Mouse (Mus musculus): ENCODE data around the gene Fpr3. TPM values are rescaled to one million over a fixed set of nuclear protein-coding genes. Genes with fewer than 3 reads are reported as not detected.
"Not testable (repeated sequence)": the region's sequence is repeated elsewhere in the genome, so short reads cannot be mapped to it uniquely, and the experiment has no call there.

The Fpr3 gene
- polyA plus RNA-seq, 1 experiment from 2014 or later: not detected

DNA sequence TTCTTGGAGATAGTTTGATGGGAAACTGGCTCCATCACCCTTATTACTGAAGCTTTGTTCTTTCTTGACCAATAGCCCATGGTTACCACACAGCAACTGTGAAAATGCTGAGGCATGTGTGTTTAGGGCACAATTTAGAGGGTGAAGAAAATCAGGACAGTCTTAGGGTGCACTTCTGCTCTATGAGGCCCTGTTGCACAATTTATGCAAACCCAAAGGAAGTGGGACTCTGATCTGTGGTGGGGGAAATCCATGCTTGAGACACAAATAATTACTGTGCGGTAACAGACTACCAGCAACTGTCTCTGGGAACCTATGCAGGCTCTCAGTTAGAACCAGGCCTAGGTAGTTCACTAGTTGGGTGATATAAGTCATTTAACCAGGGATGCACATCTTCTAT lies 13.1 kb downstream of the Fpr3 start:
- no peaks in the 10 kb centered on the region for H3K27me3 ChIP-seq (replicated peaks; ENCODE audit: insufficient read depth, low read length)
- peak; percentile 30 for DNase-seq (ENCODE audit: low spot score)
- no peak overlapping the region for H3K4me3 ChIP-seq (ENCODE audit: low read depth, low read length)
- no peaks in the 10 kb centered on the region for H3K4me1 ChIP-seq (ENCODE audit: insufficient read depth, low read depth, low read length)
- no peaks in the 10 kb centered on the region for H3K36me3 ChIP-seq (ENCODE audit: insufficient read depth, low read length)
- H3K9ac ChIP-seq (replicated peaks; ENCODE audit: low read depth): no peak overlapping the region
- H3K27ac ChIP-seq (ENCODE audit: low read length): no peak overlapping the region
- H3K9me3 ChIP-seq (ENCODE audit: low read length): no peaks in the 10 kb centered on the region
- H3K4me2 ChIP-seq (replicated peaks; ENCODE audit: low read depth, low read length): no peak overlapping the region
- ATAC-seq: no peak; the same call in 1 of the 2 replicates
- TF ChIP-seq CTCF (IDR thresholded peaks at IDR 0.05) (no peak), EP300 (IDR thresholded peaks at IDR 0.05) (no peak)
- WGBS: 77% methylated on average over 1 of the region's 1 CpGs

- TF ChIP-seq EP300 (IDR thresholded peaks at IDR 0.05): no peak
- TF ChIP-seq CTCF (IDR thresholded peaks at IDR 0.05): no peak
- 19% methylated on average over 49 of the region's 51 CpGs for WGBS
- Histone ChIP-seq H3K27ac (ENCODE audit: low read length) (no peak overlapping the region), H3K27me3 (replicated peaks; ENCODE audit: insufficient read depth, low read length) (no peaks in the 10 kb centered on the region), H3K9me3 (ENCODE audit: low read length) (no peaks in the 10 kb centered on the region), H3K4me1 (ENCODE audit: insufficient read depth, low read depth, low read length) (peaks cover 2% of the 10 kb centered on the region; the same call in 1 of the 2 replicates), H3K9ac (replicated peaks; ENCODE audit: low read depth) (0 out of 2 replicates have a peak overlapping the region, but pooled peaks have one; percentile 32), H3K36me3 (ENCODE audit: insufficient read depth, low read length) (no peaks in the 10 kb centered on the region), H3K4me3 (ENCODE audit: low read depth, low read length) (peak overlapping the region; percentile 50), H3K4me2 (replicated peaks; ENCODE audit: low read depth, low read length) (peak overlapping the region; percentile 70)
- peak; percentile 95 for DNase-seq (ENCODE audit: low spot score)
- peak; percentile 100 for ATAC-seq
Measured at GRCm38 (mm10) chr17:17909636-17910421, 22.2 kb downstream of the Fpr3 start.

GRCm38 (mm10) chr17:17912618-17913017 lies 25.0 kb downstream of the Fpr3 start:
- WGBS: 85% methylated on average over 8 of the region's 8 CpGs
- ATAC-seq; H3K9ac ChIP-seq (replicated peaks; ENCODE audit: low read depth); H3K9me3 ChIP-seq (ENCODE audit: low read length); H3K4me3 ChIP-seq (ENCODE audit: low read depth, low read length); H3K36me3 ChIP-seq (ENCODE audit: insufficient read depth, low read length); H3K27ac ChIP-seq (ENCODE audit: low read length); DNase-seq (ENCODE audit: low spot score); H3K4me2 ChIP-seq (replicated peaks; ENCODE audit: low read depth, low read length); H3K4me1 ChIP-seq (ENCODE audit: insufficient read depth, low read depth, low read length); H3K27me3 ChIP-seq (replicated peaks; ENCODE audit: insufficient read depth, low read length): not testable (repeated sequence)

- Histone ChIP-seq H3K9ac (replicated peaks; ENCODE audit: low read depth) (no peak overlapping the region), H3K4me3 (ENCODE audit: low read depth, low read length) (no peak overlapping the region), H3K4me1 (ENCODE audit: insufficient read depth, low read depth, low read length) (no peaks in the 10 kb centered on the region), H3K9me3 (ENCODE audit: low read length) (no peaks in the 10 kb centered on the region), H3K27ac (ENCODE audit: low read length) (no peak overlapping the region), H3K36me3 (ENCODE audit: insufficient read depth, low read length) (no peaks in the 10 kb centered on the region), H3K4me2 (replicated peaks; ENCODE audit: low read depth, low read length) (no peak overlapping the region), H3K27me3 (replicated peaks; ENCODE audit: insufficient read depth, low read length) (no peaks in the 10 kb centered on the region)
- DNase-seq (ENCODE audit: low spot score) (no peak), ATAC-seq (no peak)
- 84% methylated on average over 1 of the region's 1 CpGs for WGBS
- TF ChIP-seq CTCF (IDR thresholded peaks at IDR 0.05) (no peak), EP300 (IDR thresholded peaks at IDR 0.05) (no peak)
Measured at GRCm38 (mm10) chr17:17917376-17917775, 29.7 kb downstream of the Fpr3 start.

DNA sequence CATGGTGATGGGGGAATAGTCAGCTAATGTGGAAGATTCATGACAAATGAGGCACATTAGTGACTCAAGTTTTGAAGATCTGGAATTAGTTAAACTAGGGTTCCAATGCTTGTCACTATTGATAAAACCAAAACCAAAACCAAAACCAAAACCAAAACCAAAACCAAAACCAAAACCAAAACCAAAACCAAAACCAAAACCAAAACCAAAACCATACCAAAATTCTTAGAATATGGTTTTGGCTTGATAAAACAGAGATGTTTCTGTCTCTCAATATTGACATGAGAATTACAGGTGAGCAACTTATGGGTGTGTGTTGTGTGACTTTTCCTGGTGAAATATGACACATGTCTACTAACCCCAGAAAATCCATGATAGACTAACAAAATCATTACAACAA lies 30.1 kb downstream of the Fpr3 start:
- H3K9ac ChIP-seq (replicated peaks; ENCODE audit: low read depth): no peak overlapping the region
- H3K36me3 ChIP-seq (ENCODE audit: insufficient read depth, low read length): no peaks in the 10 kb centered on the region
- H3K9me3 ChIP-seq (ENCODE audit: low read length): no peaks in the 10 kb centered on the region
- H3K27me3 ChIP-seq (replicated peaks; ENCODE audit: insufficient read depth, low read length): no peaks in the 10 kb centered on the region
- no peak for TF ChIP-seq EP300 (IDR thresholded peaks at IDR 0.05)
- no peak for TF ChIP-seq CTCF (IDR thresholded peaks at IDR 0.05)
- no peak overlapping the region for H3K4me2 ChIP-seq (replicated peaks; ENCODE audit: low read depth, low read length)
- H3K4me3 ChIP-seq (ENCODE audit: low read depth, low read length): no peak overlapping the region
- H3K27ac ChIP-seq (ENCODE audit: low read length): no peak overlapping the region
- no peak for ATAC-seq
- no peaks in the 10 kb centered on the region for H3K4me1 ChIP-seq (ENCODE audit: insufficient read depth, low read depth, low read length)
- DNase-seq (ENCODE audit: low spot score): no peak

DNA sequence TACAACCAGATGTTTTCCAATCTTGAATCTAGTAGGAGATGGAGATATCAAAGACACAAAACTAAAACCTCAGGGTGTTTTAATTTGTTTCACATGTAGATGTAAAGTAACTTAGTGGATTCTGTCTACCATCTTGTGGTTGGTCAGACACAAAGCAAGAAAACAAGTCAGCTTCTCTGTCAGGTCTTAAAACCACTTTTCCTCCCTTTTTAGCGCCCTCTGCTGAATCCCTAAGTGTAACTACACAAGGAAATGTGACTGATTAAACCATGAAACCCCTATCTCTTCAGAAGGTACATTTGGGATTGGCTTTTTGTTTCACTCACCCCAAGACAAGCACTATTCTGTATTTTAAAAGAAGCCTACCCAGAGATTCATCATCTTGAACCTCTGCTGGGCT lies 85.8 kb downstream of the Fpr3 start:
- Histone ChIP-seq H3K4me3 (ENCODE audit: low read depth, low read length) (no peak overlapping the region), H3K9me3 (ENCODE audit: low read length) (0 out of 2 replicates have a peak, but pooled peaks cover 3% of the 10 kb centered on the region), H3K27ac (ENCODE audit: low read length) (no peak overlapping the region), H3K36me3 (ENCODE audit: insufficient read depth, low read length) (no peaks in the 10 kb centered on the region), H3K9ac (replicated peaks; ENCODE audit: low read depth) (no peak overlapping the region), H3K4me1 (ENCODE audit: insufficient read depth, low read depth, low read length) (no peaks in the 10 kb centered on the region), H3K27me3 (replicated peaks; ENCODE audit: insufficient read depth, low read length) (no peaks in the 10 kb centered on the region), H3K4me2 (replicated peaks; ENCODE audit: low read depth, low read length) (no peak overlapping the region)
- no peak for ATAC-seq
- TF ChIP-seq CTCF (IDR thresholded peaks at IDR 0.05) (0 out of 2 replicates have a peak, but pooled peaks have one; percentile 25), EP300 (IDR thresholded peaks at IDR 0.05) (no peak)
- 24% methylated on average over 1 of the region's 1 CpGs for WGBS
- no peak for DNase-seq (ENCODE audit: low spot score)

- not testable (repeated sequence) for DNase-seq (ENCODE audit: low spot score); H3K36me3 ChIP-seq (ENCODE audit: insufficient read depth, low read length); ATAC-seq; H3K4me2 ChIP-seq (replicated peaks; ENCODE audit: low read depth, low read length); H3K27me3 ChIP-seq (replicated peaks; ENCODE audit: insufficient read depth, low read length); H3K27ac ChIP-seq (ENCODE audit: low read length); H3K4me3 ChIP-seq (ENCODE audit: low read depth, low read length); H3K9me3 ChIP-seq (ENCODE audit: low read length); H3K9ac ChIP-seq (replicated peaks; ENCODE audit: low read depth); H3K4me1 ChIP-seq (ENCODE audit: insufficient read depth, low read depth, low read length)
- WGBS: 56% methylated on average over 2 of the region's 2 CpGs
Measured at GRCm38 (mm10) chr17:17981232-17981631, 93.6 kb downstream of the Fpr3 start.
